Comparison of ENCODE assay signal across 7 mouse cellular contexts in genomic region chr8:120493508-120494464, GRCm38 (mm10).
A peak's percentile ranks its signal among the peaks of the same experiment; 100 is the strongest.
DNase-seq lines count a peak whose midpoint lies in the region; ATAC-seq lines count a peak whose summit lies in the region.

No protein-coding gene starts in this region.

- no peak overlapping the region for H3K9ac ChIP-seq in kidney, embryonic 15.5 days
- peak overlapping the region; percentile 41 for H3K9ac ChIP-seq in forebrain, embryonic 13.5 days
- peak overlapping the region; percentile 17 for H3K9ac ChIP-seq in hindbrain, embryonic 15.5 days
- H3K9ac ChIP-seq in midbrain, embryonic 15.5 days = peak overlapping the region; percentile 28; the same call in 1 of the 2 replicates

- H3K27me3 ChIP-seq in kidney, embryonic 15.5 days = no peaks in the 10 kb centered on the region
- H3K27me3 ChIP-seq in forebrain, embryonic 13.5 days = no peaks in the 10 kb centered on the region
- H3K27me3 ChIP-seq in hindbrain, embryonic 15.5 days = no peaks in the 10 kb centered on the region
- no peaks in the 10 kb centered on the region for H3K27me3 ChIP-seq in midbrain, embryonic 15.5 days (replicated peaks)

- ATAC-seq in kidney, embryonic 15.5 days (replicated peaks; ENCODE audit: low FRiP score) = no peak
- no peak for ATAC-seq in forebrain, embryonic 13.5 days
- ATAC-seq in hindbrain, embryonic 15.5 days (ENCODE audit: low FRiP score, low read depth) = no peak
- ATAC-seq in midbrain, embryonic 15.5 days (replicated peaks) = no peak

- 41% methylated on average over 16 of the region's 16 CpGs for WGBS in kidney, embryonic 15.5 days
- WGBS in forebrain, embryonic 13.5 days = 55% methylated on average over 16 of the region's 16 CpGs
- 56% methylated on average over 16 of the region's 16 CpGs for WGBS in hindbrain, embryonic 15.5 days
- WGBS in midbrain, embryonic 15.5 days = 55% methylated on average over 16 of the region's 16 CpGs

- H3K4me3 ChIP-seq in kidney, embryonic 15.5 days (replicated peaks) = no peak overlapping the region
- peak overlapping the region; percentile 17 for H3K4me3 ChIP-seq in forebrain, embryonic 13.5 days
- H3K4me3 ChIP-seq in hindbrain, embryonic 15.5 days = no peak overlapping the region
- H3K4me3 ChIP-seq in midbrain, embryonic 15.5 days = peak overlapping the region; percentile 61

- H3K9me3 ChIP-seq in kidney, embryonic 15.5 days (replicated peaks) = no peaks in the 10 kb centered on the region
- no peaks in the 10 kb centered on the region for H3K9me3 ChIP-seq in forebrain, embryonic 13.5 days (replicated peaks)
- no peaks in the 10 kb centered on the region for H3K9me3 ChIP-seq in hindbrain, embryonic 15.5 days
- H3K9me3 ChIP-seq in midbrain, embryonic 15.5 days = no peaks in the 10 kb centered on the region

- peak overlapping the region; percentile 94 for H3K27ac ChIP-seq in kidney, embryonic 15.5 days
- no peak overlapping the region; the same call in none of the 2 replicates for H3K27ac ChIP-seq in forebrain, embryonic 13.5 days
- no peak overlapping the region for H3K27ac ChIP-seq in hindbrain, embryonic 15.5 days (replicated peaks)
- H3K27ac ChIP-seq in midbrain, embryonic 15.5 days = no peak overlapping the region

- peaks cover 100% of the 10 kb centered on the region for H3K4me1 ChIP-seq in kidney, embryonic 15.5 days
- H3K4me1 ChIP-seq in forebrain, embryonic 13.5 days = peaks cover 92% of the 10 kb centered on the region
- H3K4me1 ChIP-seq in hindbrain, embryonic 15.5 days (replicated peaks) = peaks cover 87% of the 10 kb centered on the region
- H3K4me1 ChIP-seq in midbrain, embryonic 15.5 days = peaks cover 92% of the 10 kb centered on the region

- DNase-seq in kidney, postnatal 25 days = no peak
- no peak for DNase-seq in retina, postnatal 1 day
- DNase-seq in ovary, postnatal 14 days (ENCODE audit: low spot score) = no peak

- peak overlapping the region; percentile 42 for H3K4me2 ChIP-seq in kidney, embryonic 15.5 days
- H3K4me2 ChIP-seq in forebrain, embryonic 13.5 days = peak overlapping the region; percentile 94
- peak overlapping the region; percentile 84 for H3K4me2 ChIP-seq in hindbrain, embryonic 15.5 days
- peak overlapping the region; percentile 91 for H3K4me2 ChIP-seq in midbrain, embryonic 15.5 days

- no peaks in the 10 kb centered on the region for H3K36me3 ChIP-seq in kidney, embryonic 15.5 days
- H3K36me3 ChIP-seq in forebrain, embryonic 13.5 days (ENCODE audit: poor library complexity, severe bottlenecking) = no peaks in the 10 kb centered on the region
- H3K36me3 ChIP-seq in hindbrain, embryonic 15.5 days = no peaks in the 10 kb centered on the region
- H3K36me3 ChIP-seq in midbrain, embryonic 15.5 days (replicated peaks) = no peaks in the 10 kb centered on the region

Comparison
In these comparisons a context has a peak if more than half of its experiments do, and no peak if none do; other contexts are left out.
1. H3K4me2 ChIP-seq: peak in every context shown above with its lines; median percentile 94 in forebrain, embryonic 13.5 days; 91 in midbrain, embryonic 15.5 days; 84 in hindbrain, embryonic 15.5 days; 42 in kidney, embryonic 15.5 days.
2. H3K4me3 ChIP-seq: peak in forebrain, embryonic 13.5 days (single experiment) and midbrain, embryonic 15.5 days (single experiment); none in kidney, embryonic 15.5 days (single experiment) and hindbrain, embryonic 15.5 days (single experiment).